Mouse (Mus musculus) CD4-positive helper T cell, adult 2 months (primary cell): ENCODE results near the gene A930009A15Rik.

Experiments
- DNase-seq: peaks from one replicate; pipeline ENCODE4 v3.0.0-alpha.2; 2012; ENCODE audit warnings: low read depth, missing footprints, low spot score

Gene A930009A15Rik

DNA sequence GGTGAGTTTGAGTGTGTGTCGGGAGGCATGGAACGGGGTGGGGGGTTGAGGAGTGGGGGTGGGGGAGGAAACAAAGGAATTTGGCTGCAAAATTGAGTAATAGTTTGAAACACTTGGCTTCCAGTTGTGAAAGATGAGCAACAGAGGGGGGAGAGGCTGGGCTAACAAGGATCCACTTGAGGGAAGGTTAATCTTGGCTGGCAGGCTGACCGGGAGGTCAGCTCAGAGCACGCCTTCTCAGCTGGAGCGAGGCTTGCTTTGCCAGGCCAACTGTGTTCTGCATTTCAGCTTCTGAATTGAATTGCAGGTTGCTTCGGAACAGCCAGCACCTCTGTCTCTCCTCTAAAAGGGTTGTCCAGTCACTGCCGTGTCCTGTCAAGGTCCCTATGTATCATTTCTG lies 9.7 kb downstream of the A930009A15Rik start:
- no peak for DNase-seq

DNA sequence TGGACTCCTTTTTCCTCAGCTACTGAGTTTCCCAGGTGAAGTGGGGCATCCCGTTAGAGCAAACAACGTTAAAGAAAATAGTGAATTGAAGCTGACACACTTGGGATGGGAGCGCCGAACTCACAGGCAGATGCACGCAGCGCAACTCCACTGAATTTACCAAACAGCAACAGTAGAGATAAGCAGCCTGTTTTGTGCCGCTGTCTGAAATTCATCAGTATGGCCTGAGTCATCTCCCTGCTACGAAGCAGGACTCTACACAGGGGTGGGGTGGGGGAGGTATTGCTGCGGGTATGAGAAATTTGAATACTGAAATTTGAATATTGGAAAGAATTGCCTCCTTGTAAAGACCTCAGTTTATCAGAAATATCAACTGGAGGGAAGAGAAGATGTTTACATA lies 12.2 kb downstream of the A930009A15Rik start:
- DNase-seq: no peak

DNA sequence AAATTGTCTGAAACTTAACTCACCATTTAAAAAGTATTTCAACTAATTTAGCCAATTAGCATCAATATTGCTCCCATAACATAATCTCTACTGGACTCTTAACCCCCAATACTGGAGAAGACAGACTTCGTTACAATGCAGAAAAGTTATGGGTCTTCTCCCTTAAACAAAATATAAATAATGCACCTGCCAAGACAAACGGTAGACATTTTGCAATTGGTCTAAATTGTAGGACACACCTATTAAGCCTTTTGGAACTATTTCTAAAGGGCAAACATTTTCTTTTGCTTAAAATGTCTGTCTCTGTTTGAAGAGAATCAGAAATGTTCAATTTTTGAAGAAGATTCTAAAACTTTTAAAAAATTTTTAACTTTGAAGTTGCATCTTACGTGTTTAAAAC lies 13.3 kb downstream of the A930009A15Rik start:
- DNase-seq: no peak

DNA sequence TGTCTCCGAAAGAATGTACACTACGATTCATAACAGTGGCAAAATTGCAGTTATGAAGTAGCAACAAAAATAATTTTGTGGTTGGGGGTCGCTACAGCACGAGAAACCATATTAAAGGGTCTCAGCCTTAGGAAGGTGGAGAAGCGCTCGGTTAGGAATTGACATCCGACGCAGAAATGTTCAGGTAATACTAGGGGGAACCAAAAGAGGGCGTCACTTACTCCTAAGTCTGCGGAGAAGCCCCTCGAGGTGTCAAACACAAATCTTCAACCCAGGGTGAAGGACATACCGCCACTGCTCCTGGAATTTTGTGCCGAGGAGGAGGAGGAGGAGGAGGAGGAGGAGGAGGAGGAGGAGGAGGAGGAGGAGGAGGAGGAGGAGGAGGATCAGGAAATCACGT lies 14.9 kb downstream of the A930009A15Rik start:
- DNase-seq: no peak

GRCm38 (mm10) chr10:115585491-115586245 lies 15.9 kb downstream of the A930009A15Rik start:
- DNase-seq: no peak

GRCm38 (mm10) chr10:115586246-115587231 lies 16.8 kb downstream of the A930009A15Rik start:
- DNase-seq: peak; percentile 11

GRCm38 (mm10) chr10:115587301-115587969 lies 17.6 kb downstream of the A930009A15Rik start, which contains the start of gene Lgr5:
Lgr5 (minus strand) TSS chr10:115587780.
- DNase-seq: no peak

DNA sequence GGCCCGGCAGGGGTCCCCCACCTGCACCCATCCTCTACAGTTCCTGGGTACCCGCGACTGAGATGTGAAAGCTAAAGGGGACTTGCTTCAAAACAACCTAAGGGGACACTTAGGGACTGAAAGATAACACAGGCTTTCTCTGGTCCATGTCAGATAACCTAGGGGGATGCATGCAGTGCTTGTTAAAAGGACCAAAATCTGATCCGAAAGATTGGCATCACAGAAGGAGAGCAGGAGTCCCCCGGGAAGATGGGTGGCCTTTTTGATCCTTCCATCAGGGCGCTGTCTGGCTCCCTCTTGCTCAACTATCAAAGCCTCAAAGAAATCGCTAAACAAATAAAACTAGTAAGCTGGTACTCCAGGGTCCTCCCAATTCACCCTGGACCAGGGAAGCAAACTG lies 18.2 kb downstream of the A930009A15Rik start:
- DNase-seq: no peak

GRCm38 (mm10) chr10:115593221-115593620 lies 23.4 kb downstream of the A930009A15Rik start:
- DNase-seq: no peak

DNA sequence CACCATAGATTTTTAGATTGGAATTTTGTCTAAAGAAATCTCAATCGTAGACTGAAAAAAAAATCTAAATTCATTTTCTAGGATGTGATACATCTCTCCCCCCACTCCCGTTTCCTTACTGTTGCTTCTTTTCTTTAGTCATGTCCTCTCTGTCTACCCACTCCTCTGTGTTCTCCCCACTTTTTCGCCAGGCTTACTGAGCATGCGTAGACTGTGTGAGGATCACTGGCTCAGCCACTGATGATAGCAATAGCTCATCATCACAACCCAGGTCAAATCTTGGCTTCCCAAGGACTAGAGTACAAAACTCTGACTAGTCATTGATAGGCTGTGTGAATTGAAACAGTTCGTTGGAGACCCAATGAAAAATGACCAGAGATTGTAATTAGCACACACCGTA lies 23.9 kb downstream of the A930009A15Rik start:
- DNase-seq: no peak

DNA sequence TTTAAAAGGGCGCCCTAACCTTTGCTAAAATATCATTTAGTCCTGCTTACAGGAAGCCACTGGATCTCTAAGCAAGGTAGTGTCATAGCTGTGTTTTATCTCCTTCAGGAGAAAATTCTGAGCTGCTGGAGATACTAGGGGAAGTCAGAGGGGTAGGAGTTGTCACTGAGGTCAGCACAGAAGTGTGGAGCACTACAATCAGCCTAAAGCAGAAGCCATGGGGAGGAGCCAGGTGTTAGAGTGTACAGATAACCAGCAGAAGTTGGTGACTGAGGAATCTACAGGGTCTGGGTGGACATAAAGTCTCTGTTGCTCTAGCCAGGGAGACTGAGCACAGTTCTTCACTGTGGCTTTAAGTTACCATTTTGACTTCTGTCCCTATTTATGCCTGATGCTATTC lies 26.0 kb downstream of the A930009A15Rik start:
- no peak for DNase-seq

GRCm38 (mm10) chr10:115617456-115618287 lies 47.9 kb downstream of the A930009A15Rik start:
- peak; percentile 25 for DNase-seq

- DNase-seq: no peak
Measured at GRCm38 (mm10) chr10:115618288-115618856, 48.6 kb downstream of the A930009A15Rik start.

GRCm38 (mm10) chr10:115623481-115623880 lies 53.7 kb downstream of the A930009A15Rik start:
- DNase-seq: no peak

GRCm38 (mm10) chr10:115623956-115624671 lies 54.3 kb downstream of the A930009A15Rik start:
- DNase-seq: no peak

- DNase-seq: no peak
Measured at GRCm38 (mm10) chr10:115624957-115625356, 55.2 kb downstream of the A930009A15Rik start.

GRCm38 (mm10) chr10:115626678-115627077 lies 56.9 kb downstream of the A930009A15Rik start:
- no peak for DNase-seq
